Mouse (Mus musculus) stomach, postnatal 0 days (tissue): ENCODE data around the gene Ptpn11.

ENCODE experiments used
- CTCF ChIP-seq: IDR thresholded peaks from 2 replicates; pipeline ENCODE4 v1.5.1; 2016; ENCODE audit warnings: antibody characterized with exemption, low read depth, mild to moderate bottlenecking, moderate library complexity
- EP300 ChIP-seq: optimal IDR thresholded peaks from 2 replicates; pipeline ENCODE3; 2016; ENCODE audit warnings: antibody characterized with exemption

- TF ChIP-seq CTCF: no peak
- TF ChIP-seq EP300: no peak
Measured at GRCm38 (mm10) chr5:121109185-121109584, 82.0 kb downstream of the Ptpn11 start.
